ENCODE assay signal across 10 mouse cellular contexts in genomic region chr14:29179397-29179888, GRCm38 (mm10).
DNase-seq lines count a peak whose midpoint lies in the region; ATAC-seq lines count a peak whose summit lies in the region.
"Had no signal": no experiment of that assay in that cellular context is flagged by ENCODE, and none has a peak within 500 bp of the region (broad histone marks: within the 10 kb centered on the region; RNA-seq: fewer than 3 reads in every experiment).

No protein-coding gene starts in this region.

- H3K4me3 ChIP-seq in lung, embryonic 15.5 days: no peak overlapping the region
- peak overlapping the region; percentile 9; the same call in 1 of the 2 replicates for H3K4me3 ChIP-seq in midbrain, embryonic 10.5 days

- no peaks in the 10 kb centered on the region for H3K9me3 ChIP-seq in lung, embryonic 15.5 days
- no peaks in the 10 kb centered on the region for H3K9me3 ChIP-seq in midbrain, embryonic 10.5 days (replicated peaks)

- peak overlapping the region; percentile 7; the same call in 1 of the 2 replicates for H3K4me2 ChIP-seq in lung, embryonic 15.5 days

- H3K4me1 ChIP-seq in lung, embryonic 15.5 days: peaks cover 11% of the 10 kb centered on the region; the same call in 1 of the 2 replicates
- peaks cover 35% of the 10 kb centered on the region for H3K4me1 ChIP-seq in midbrain, embryonic 10.5 days

- no peaks in the 10 kb centered on the region for H3K36me3 ChIP-seq in lung, embryonic 15.5 days
- no peaks in the 10 kb centered on the region for H3K36me3 ChIP-seq in midbrain, embryonic 10.5 days

- 18% methylated on average over 11 of the region's 11 CpGs for WGBS in lung, embryonic 15.5 days
- 39% methylated on average over 11 of the region's 11 CpGs for WGBS in midbrain, embryonic 10.5 days

- peak; percentile 50; the same call in 1 of the 2 replicates for ATAC-seq in frontal cortex, adult (ENCODE audit: low TSS enrichment)
- peak; percentile 61; the same call in 1 of the 2 replicates for ATAC-seq in lung, embryonic 15.5 days (ENCODE audit: borderline replicate concordance, extremely low read depth, low FRiP score, low TSS enrichment)
- ATAC-seq: inflammation-experienced regulatory T-cells, adult 6 months had no signal

- peak overlapping the region; percentile 32; the same call in 1 of the 2 replicates for H3K27ac ChIP-seq in lung, embryonic 15.5 days
- peak overlapping the region; percentile 79 for H3K27ac ChIP-seq in midbrain, embryonic 10.5 days (replicated peaks)

- no peak for DNase-seq in frontal cortex, postnatal 36 days (ENCODE audit: low spot score in 2 of 2)
- DNase-seq in lung, postnatal 36 days: no peak
- DNase-seq in midbrain, embryonic 10.5 days (ENCODE audit: low spot score): no peak
- DNase-seq in retina, postnatal 1 day: peak; percentile 53
- no peak for DNase-seq in layer of hippocampus, postnatal 14 days (ENCODE audit: low spot score in 2 of 2)
- no peak for DNase-seq in testis, postnatal 10 days (ENCODE audit: low spot score)
- DNase-seq: thymus, postnatal 25 days had no signal

- no peaks in the 10 kb centered on the region for H3K27me3 ChIP-seq in lung, embryonic 15.5 days
- no peaks in the 10 kb centered on the region for H3K27me3 ChIP-seq in midbrain, embryonic 10.5 days (ENCODE audit: low read depth, poor library complexity, severe bottlenecking)

- H3K9ac ChIP-seq in lung, embryonic 15.5 days: no peak overlapping the region
